ENCODE assay signal across 27 mouse cellular contexts in the genomic region with DNA sequence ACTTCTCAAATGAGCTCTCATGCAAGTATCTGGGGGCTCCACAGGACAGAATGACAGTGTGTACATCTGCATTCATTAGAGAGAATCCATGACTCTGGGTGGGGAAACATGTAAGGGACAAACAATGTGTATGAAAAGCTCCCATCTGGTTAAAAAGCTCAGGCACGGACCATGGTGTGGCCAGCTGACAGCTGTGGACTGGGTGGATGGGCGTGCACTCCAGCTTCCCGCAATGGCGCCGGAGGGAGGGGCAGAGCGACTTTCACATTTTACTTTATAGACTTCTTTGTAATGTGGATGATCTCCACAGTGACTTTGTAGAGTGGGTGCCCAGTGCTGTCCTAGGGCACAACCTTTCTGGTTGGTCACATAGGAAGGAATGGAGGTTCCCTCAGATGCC. TPM values are rescaled to one million over a fixed set of nuclear protein-coding genes. Genes with fewer than 3 reads are reported as not detected.
DNase-seq lines count a peak whose midpoint lies in the region; ATAC-seq and TF ChIP-seq lines count a peak whose summit lies in the region.
"Had no signal": no experiment of that assay in that cellular context is flagged by ENCODE, and none has a peak within 500 bp of the region (broad histone marks: within the 10 kb centered on the region; RNA-seq: fewer than 3 reads in every experiment).

No protein-coding gene starts in this region.

- no peaks in the 10 kb centered on the region for H3K27me3 ChIP-seq in heart, embryonic 10.5 days (ENCODE audit: insufficient read depth, poor library complexity, severe bottlenecking)
- H3K27me3 ChIP-seq in heart, embryonic 13.5 days (replicated peaks) = no peaks in the 10 kb centered on the region
- H3K27me3 ChIP-seq in heart, embryonic 16.5 days (ENCODE audit: control insufficient read depth, insufficient read depth, low read length) = no peaks in the 10 kb centered on the region
- H3K27me3 ChIP-seq in myocyte (ENCODE audit: control insufficient read depth, insufficient read depth, insufficient read length) = no peaks in the 10 kb centered on the region
- H3K27me3 ChIP-seq: embryonic facial prominence, embryonic 12.5 days; embryonic facial prominence, embryonic 15.5 days had no signal

- H3K4me1 ChIP-seq in heart, embryonic 10.5 days = peaks cover 87% of the 10 kb centered on the region
- H3K4me1 ChIP-seq in heart, embryonic 13.5 days = peaks cover 81% of the 10 kb centered on the region
- peaks cover 57% of the 10 kb centered on the region for H3K4me1 ChIP-seq in heart, embryonic 16.5 days (ENCODE audit: control insufficient read depth, insufficient read depth, low read length)

- peak overlapping the region; percentile 85 for H3K27ac ChIP-seq in heart, embryonic 10.5 days
- peak overlapping the region; percentile 91 for H3K27ac ChIP-seq in heart, embryonic 13.5 days (replicated peaks)
- peak overlapping the region; percentile 89 for H3K27ac ChIP-seq in heart, embryonic 16.5 days (ENCODE audit: low read length)
- H3K27ac ChIP-seq: embryonic facial prominence, embryonic 12.5 days; embryonic facial prominence, embryonic 15.5 days; hindbrain, embryonic 14.5 days; hindbrain, postnatal 0 days had no signal

- no peak overlapping the region for H3K4me2 ChIP-seq in heart, embryonic 13.5 days
- H3K4me2 ChIP-seq in heart, embryonic 16.5 days (ENCODE audit: low read depth, low read length) = no peak overlapping the region
- H3K4me2 ChIP-seq in myocyte (ENCODE audit: low read depth) = no peak overlapping the region
- H3K4me2 ChIP-seq: embryonic facial prominence, embryonic 12.5 days; embryonic facial prominence, embryonic 15.5 days; hindbrain, embryonic 14.5 days had no signal

- H3K4me3 ChIP-seq in heart, embryonic 10.5 days = no peak overlapping the region
- H3K4me3 ChIP-seq in heart, embryonic 13.5 days = no peak overlapping the region
- no peak overlapping the region for H3K4me3 ChIP-seq in heart, embryonic 16.5 days (ENCODE audit: low read length)
- H3K4me3 ChIP-seq in myocyte = no peak overlapping the region
- H3K4me3 ChIP-seq: embryonic facial prominence, embryonic 12.5 days; embryonic facial prominence, embryonic 15.5 days had no signal

- peaks cover 2% of the 10 kb centered on the region; the same call in 1 of the 2 replicates for H3K36me3 ChIP-seq in heart, embryonic 10.5 days
- peaks cover 1% of the 10 kb centered on the region; the same call in 1 of the 2 replicates for H3K36me3 ChIP-seq in heart, embryonic 13.5 days
- H3K36me3 ChIP-seq in heart, embryonic 16.5 days (ENCODE audit: control insufficient read depth, insufficient read depth) = no peaks in the 10 kb centered on the region
- peaks cover 9% of the 10 kb centered on the region for H3K36me3 ChIP-seq in myocyte (ENCODE audit: control insufficient read depth, insufficient read depth)
- H3K36me3 ChIP-seq: embryonic facial prominence, embryonic 15.5 days had no signal

- WGBS in heart, embryonic 10.5 days = 87% methylated on average over 6 of the region's 6 CpGs
- WGBS in heart, embryonic 13.5 days = 84% methylated on average over 6 of the region's 6 CpGs
- WGBS in heart, embryonic 16.5 days = 89% methylated on average over 6 of the region's 6 CpGs

- TF ChIP-seq POLR2A in myocyte (IDR thresholded peaks at IDR 0.05; ENCODE audit: insufficient read length, low read depth) = no peak

- no peak overlapping the region for H3ac ChIP-seq in myocyte (ENCODE audit: control insufficient read depth, insufficient read length)

- H3K9ac ChIP-seq in heart, embryonic 13.5 days = no peak overlapping the region
- H3K9ac ChIP-seq in heart, embryonic 16.5 days (ENCODE audit: low read length) = no peak overlapping the region
- H3K9ac ChIP-seq: embryonic facial prominence, embryonic 12.5 days; embryonic facial prominence, embryonic 15.5 days; forebrain, postnatal 0 days; hindbrain, embryonic 14.5 days had no signal

- no peaks in the 10 kb centered on the region for H3K79me2 ChIP-seq in myocyte (ENCODE audit: control insufficient read depth, insufficient read depth)

- no peak for ATAC-seq in heart, embryonic 13.5 days (ENCODE audit: extremely low read depth, insufficient number of reproducible peaks, low FRiP score, low TSS enrichment)
- no peak for ATAC-seq in heart, embryonic 16.5 days (replicated peaks; ENCODE audit: extremely low read depth, insufficient read depth, low FRiP score)
- ATAC-seq: CD4-positive, CD25-positive, alpha-beta regulatory T cell, adult 4 months; forebrain, embryonic 14.5 days; forebrain, postnatal 0 days; hindbrain, postnatal 0 days; inflammation-experienced regulatory T-cells, adult 6 months; intestine, embryonic 16.5 days had no signal

- no peak for DNase-seq in heart, embryonic 10.5 days (ENCODE audit: low spot score)
- DNase-seq in heart, postnatal 10 days = no peak
- no peak for DNase-seq in heart, adult 11 months
- no peak for DNase-seq in heart, postnatal 25 days (ENCODE audit: low spot score)
- DNase-seq in left cerebral cortex, adult 9 months (ENCODE audit: low spot score in 2 of 2) = no peak
- DNase-seq: adrenal gland, adult 2 months; adrenal gland, postnatal 14 days; cerebellum, adult 11 months; cerebellum, adult 2 months; cerebellum, adult 9-11 months; cerebellum, postnatal 25 days; forebrain, postnatal 0 days; gastrocnemius, postnatal 10 days; gastrocnemius, postnatal 36 days; kidney, adult 18-20 months; kidney, adult 9 months had no signal

- intact Hi-C loops in heart, postnatal 10 days (cut with DNase I) = no loop called here
- intact Hi-C loops in heart, postnatal 25 days (cut with DNase I) = no loop called here

- no peaks in the 10 kb centered on the region for H3K9me3 ChIP-seq in heart, embryonic 10.5 days
- no peaks in the 10 kb centered on the region for H3K9me3 ChIP-seq in heart, embryonic 13.5 days
- H3K9me3 ChIP-seq in heart, embryonic 16.5 days (replicated peaks; ENCODE audit: control insufficient read depth, low read length) = no peaks in the 10 kb centered on the region
- H3K9me3 ChIP-seq: embryonic facial prominence, embryonic 12.5 days; embryonic facial prominence, embryonic 15.5 days had no signal

TF ChIP-seq in myocyte, 11 proteins besides CTCF, POLR2A, EP300 and RAD21:
- TF ChIP-seq MYOG (IDR thresholded peaks at IDR 0.05; ENCODE audit: control insufficient read depth in 1 of 3, insufficient read depth in 1 of 3, insufficient read length in 2 of 3, low read depth in 2 of 3) (peak in 2 of 3 experiments; percentile 65 to 67), MAX (IDR thresholded peaks at IDR 0.05; ENCODE audit: low read depth) (no peak), MYOD1 (IDR thresholded peaks at IDR 0.05; ENCODE audit: control insufficient read depth in 1 of 3, insufficient read length in 2 of 3, low read depth in 2 of 3) (peak in 2 of 3 experiments; percentile 39 to 63), CEBPB (IDR thresholded peaks at IDR 0.05; ENCODE audit: insufficient read depth, poor library complexity, severe bottlenecking) (no peak), SRF (IDR thresholded peaks at IDR 0.05; ENCODE audit: control insufficient read depth, insufficient read length, low read depth) (no peak)

RNA-seq across cellular contexts. Expression of a gene that starts 36.9 kb away (rescaled TPM):
- polyA plus RNA-seq in heart, embryonic 10.5 days (2016; fragmentation: Nextera tagmentation; extraction: Ambion mirVana) = 40.4 and 49.8 TPM in 2 replicates
- 100 to 1,000 TPM; 135 to 141 TPM for total RNA-seq in heart, postnatal 10 days (2021)
- 55.4 and 59.0 TPM in 2 replicates for polyA plus RNA-seq in heart, embryonic 13.5 days (2015; fragmentation: Nextera tagmentation; extraction: Ambion mirVana)
- polyA plus RNA-seq in heart, embryonic 16.5 days (2015; fragmentation: Nextera tagmentation; extraction: Ambion mirVana) = 75.1 and 76.4 TPM in 2 replicates
- 10 to 100 TPM; 47.9 to 78.9 TPM for total RNA-seq in heart, postnatal 25 days (2021)
- 130 TPM for polyA plus RNA-seq in myocyte (2012; fragmentation: generic; extraction: Trizol)
